Mouse (Mus musculus) forebrain, embryonic 12.5 days (tissue): ENCODE data around the gene Rnf43. TPM values are rescaled to one million over a fixed set of nuclear protein-coding genes. Genes with fewer than 3 reads are reported as not detected.

ENCODE experiments used
- ATAC-seq: fragments of 200-750 bp; cut with Nextera tagmentation; 2 replicates; pipeline ENCODE4 v1.8.0; 2017; ENCODE audit warnings: moderate TSS enrichment; ENCODE audit not compliant: low FRiP score
- H3K27ac ChIP-seq: fragments of 300-500 bp; sonication (generic); 2 replicates; pipeline ENCODE4 v1.5.1; 2016; ENCODE audit warnings: mild to moderate bottlenecking
- H3K27me3 ChIP-seq: fragments of 300-500 bp; sonication (generic); 2 replicates; pipeline ENCODE4 v1.6.1; 2016; ENCODE audit warnings: mild to moderate bottlenecking
- H3K36me3 ChIP-seq: fragments of 300-500 bp; sonication (generic); replicated peaks from 2 replicates; pipeline ENCODE4 v1.6.1; 2016; ENCODE audit warnings: mild to moderate bottlenecking
- H3K4me1 ChIP-seq: fragments of 300-500 bp; sonication (generic); 2 replicates; pipeline ENCODE4 v1.6.1; 2016
- H3K4me2 ChIP-seq: fragments of 300-500 bp; sonication (generic); 2 replicates; pipeline ENCODE4 v1.6.1; 2016; ENCODE audit warnings: mild to moderate bottlenecking, moderate library complexity
- H3K4me3 ChIP-seq: fragments of 300-500 bp; sonication (generic); replicated peaks from 2 replicates; pipeline ENCODE4 v1.5.1; 2016; ENCODE audit warnings: mild to moderate bottlenecking
- H3K9ac ChIP-seq: fragments of 300-500 bp; sonication (generic); 2 replicates; pipeline ENCODE4 v1.6.1; 2016; ENCODE audit warnings: mild to moderate bottlenecking
- H3K9me3 ChIP-seq: fragments of 300-500 bp; sonication (generic); 2 replicates; pipeline ENCODE4 v1.6.1; 2016
- WGBS: fragments of 180-500 bp; shearing (Covaris S2); methylation state at CpG from one replicate; pipeline ENCODE4 v1.1.7; 2016; 5-methylcytosine and 5-hydroxymethylcytosine counted together
- polyA plus RNA-seq: library from polyadenylated mRNA; unstranded; fragments of >200 nt; fragmentation: Nextera tagmentation; extraction: Ambion mirVana; gene quantifications from 2 replicates; pipeline ENCODE4 v1.2.1, GENCODE M21; 2016

Rnf43 gene
- polyA plus RNA-seq, 1 experiment from 2014 or later, result 1.4 TPM

DNA sequence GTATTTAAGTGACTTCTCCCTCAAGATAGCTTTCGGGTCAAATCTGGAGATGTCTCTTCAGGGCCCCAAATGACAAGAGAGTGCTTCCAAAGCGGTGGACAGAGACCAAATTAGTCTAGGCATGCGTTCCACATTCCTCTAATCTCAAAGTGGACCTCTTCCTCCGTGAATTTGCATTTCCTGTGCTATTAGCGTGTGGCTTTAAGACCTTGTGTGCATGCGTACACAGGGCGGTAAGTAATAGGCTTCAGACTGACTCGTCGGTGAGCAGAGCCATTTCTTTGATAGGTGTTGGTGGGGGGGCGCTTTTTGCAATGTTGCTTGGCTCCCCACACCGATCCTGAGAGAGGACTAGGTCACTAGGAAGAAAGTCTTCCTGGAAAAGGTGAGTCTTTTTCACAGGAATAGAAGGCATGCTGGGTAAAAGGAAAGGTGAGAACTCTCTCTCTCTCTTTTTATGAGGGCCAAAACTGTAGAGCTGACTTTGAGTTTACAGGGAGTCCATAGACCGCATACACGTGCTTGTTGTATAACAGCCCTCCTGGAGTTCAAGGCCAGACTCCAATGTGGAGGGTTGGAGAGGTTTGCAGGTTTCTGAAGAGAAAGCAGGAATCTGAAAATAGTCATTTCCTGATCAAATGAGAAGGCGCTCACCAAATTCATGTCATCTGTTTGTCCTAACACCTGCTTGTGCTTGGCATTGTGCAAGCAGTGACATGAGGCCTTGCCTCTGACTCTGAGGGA, 39.5 kb downstream of the Rnf43 start:
- Histone ChIP-seq H3K27ac (no peak overlapping the region), H3K36me3 (no peaks in the 10 kb centered on the region), H3K4me2 (no peak overlapping the region), H3K4me3 (no peak overlapping the region), H3K9ac (no peak overlapping the region), H3K4me1 (peaks cover 4% of the 10 kb centered on the region; the same call in 1 of the 2 replicates), H3K9me3 (no peaks in the 10 kb centered on the region), H3K27me3 (no peaks in the 10 kb centered on the region)
- ATAC-seq, result no peak
- 85% methylated on average over 14 of the region's 14 CpGs for WGBS

DNA sequence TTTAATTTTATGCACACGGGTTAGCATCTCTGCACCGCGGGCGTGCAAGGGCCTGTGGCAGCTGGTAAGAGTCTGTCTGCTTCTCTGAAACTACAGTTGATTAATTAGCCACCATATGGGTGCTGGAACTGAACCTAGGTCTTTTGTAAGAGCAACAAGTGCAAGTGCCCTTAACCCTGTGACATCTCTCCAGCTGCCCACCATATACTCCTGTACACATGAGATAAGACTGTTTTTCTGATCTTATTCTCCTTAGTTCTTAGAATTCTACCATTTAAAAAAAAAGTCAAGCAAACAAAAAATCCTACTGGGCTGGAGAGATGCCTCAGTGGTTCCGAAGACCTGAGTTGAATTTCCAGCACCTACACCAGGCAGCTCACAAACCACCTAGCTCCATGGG, 41.1 kb downstream of the Rnf43 start:
- 90% methylated on average over 5 of the region's 5 CpGs for WGBS
- Histone ChIP-seq H3K4me1 (peaks cover 8% of the 10 kb centered on the region; the same call in 1 of the 2 replicates), H3K27me3 (peaks cover 4% of the 10 kb centered on the region; the same call in 1 of the 2 replicates), H3K4me3 (no peak overlapping the region), H3K9me3 (no peaks in the 10 kb centered on the region), H3K9ac (no peak overlapping the region), H3K36me3 (no peaks in the 10 kb centered on the region), H3K27ac (no peak overlapping the region), H3K4me2 (no peak overlapping the region)
- ATAC-seq, result no peak

DNA sequence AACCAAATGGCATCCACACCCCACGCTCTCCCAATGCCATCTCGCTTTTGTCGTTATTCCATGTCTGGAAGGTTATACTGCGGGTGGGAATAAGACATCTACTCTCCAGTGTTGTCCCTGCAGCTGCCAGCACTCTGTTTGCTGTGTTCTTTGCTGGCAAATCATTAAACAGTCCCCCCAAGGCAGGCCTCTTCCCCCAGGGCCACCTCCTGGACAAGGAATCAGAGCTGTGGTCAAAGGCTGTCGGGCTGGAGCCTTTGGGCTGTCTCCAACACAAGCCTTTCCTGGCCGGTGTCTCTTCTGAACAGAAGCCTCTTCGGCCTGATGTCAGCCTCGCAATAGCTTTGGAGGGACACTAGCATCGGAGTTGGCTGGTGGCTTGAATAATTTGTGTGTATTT, 41.8 kb downstream of the Rnf43 start:
- H3K9ac ChIP-seq, result no peak overlapping the region
- H3K4me3 ChIP-seq, result no peak overlapping the region
- H3K36me3 ChIP-seq, result no peaks in the 10 kb centered on the region
- H3K9me3 ChIP-seq, result no peaks in the 10 kb centered on the region
- peaks cover 8% of the 10 kb centered on the region; the same call in 1 of the 2 replicates for H3K4me1 ChIP-seq
- no peak overlapping the region for H3K27ac ChIP-seq
- 87% methylated on average over 9 of the region's 9 CpGs for WGBS
- peaks cover 11% of the 10 kb centered on the region for H3K27me3 ChIP-seq
- no peak overlapping the region for H3K4me2 ChIP-seq
- no peak for ATAC-seq

DNA sequence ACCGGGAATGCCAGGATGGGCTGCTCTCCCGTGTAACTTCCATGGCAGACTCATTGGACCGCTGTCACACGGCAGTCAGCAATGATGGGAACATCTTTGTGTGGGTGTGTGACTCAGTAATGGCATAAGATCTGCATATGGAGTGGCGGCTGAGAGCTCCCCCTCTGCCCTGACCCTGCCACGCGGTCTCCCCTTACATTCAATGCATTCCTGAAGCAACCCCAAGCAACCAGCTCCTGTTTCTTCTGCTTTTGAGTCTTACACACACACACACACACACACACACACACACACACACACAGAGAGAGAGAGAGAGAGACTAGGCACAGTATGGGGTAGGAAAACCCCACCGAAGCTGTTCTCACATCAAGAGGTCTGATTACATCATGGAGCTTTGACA, 45.0 kb downstream of the Rnf43 start:
- H3K36me3 ChIP-seq, result no peaks in the 10 kb centered on the region
- H3K27me3 ChIP-seq, result peaks cover 36% of the 10 kb centered on the region
- H3K4me3 ChIP-seq, result no peak overlapping the region
- no peak overlapping the region for H3K4me2 ChIP-seq
- no peak for ATAC-seq
- no peak overlapping the region for H3K27ac ChIP-seq
- no peak overlapping the region for H3K9ac ChIP-seq
- 53% methylated on average over 8 of the region's 8 CpGs for WGBS
- H3K4me1 ChIP-seq, result peaks cover 22% of the 10 kb centered on the region
- no peaks in the 10 kb centered on the region for H3K9me3 ChIP-seq

DNA sequence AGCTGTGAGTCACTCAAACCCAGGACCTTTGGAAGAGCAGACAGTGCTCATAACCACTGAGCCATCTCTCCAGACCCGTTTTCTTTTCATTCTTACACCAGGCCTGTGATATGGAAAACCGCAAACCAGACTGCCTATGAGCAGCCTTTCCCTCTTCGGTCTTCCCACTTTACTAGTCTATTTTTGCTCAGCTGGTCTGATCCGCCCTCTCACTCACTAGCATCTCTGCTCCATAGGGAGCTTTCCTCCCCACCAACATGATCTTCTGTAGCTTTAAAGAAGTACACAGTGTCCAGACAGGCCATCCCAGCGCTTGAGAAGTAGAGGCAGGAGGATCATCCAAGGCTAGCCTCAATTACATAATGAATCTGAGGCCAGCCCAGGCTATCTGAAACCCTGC, 46.5 kb downstream of the Rnf43 start:
- no peak overlapping the region for H3K4me2 ChIP-seq
- no peak overlapping the region for H3K4me3 ChIP-seq
- 80% methylated on average over 5 of the region's 5 CpGs for WGBS
- no peaks in the 10 kb centered on the region for H3K9me3 ChIP-seq
- no peak overlapping the region for H3K9ac ChIP-seq
- H3K27ac ChIP-seq, result no peak overlapping the region
- H3K27me3 ChIP-seq, result peaks cover 37% of the 10 kb centered on the region
- no peak for ATAC-seq
- peaks cover 22% of the 10 kb centered on the region for H3K4me1 ChIP-seq
- H3K36me3 ChIP-seq, result no peaks in the 10 kb centered on the region

DNA sequence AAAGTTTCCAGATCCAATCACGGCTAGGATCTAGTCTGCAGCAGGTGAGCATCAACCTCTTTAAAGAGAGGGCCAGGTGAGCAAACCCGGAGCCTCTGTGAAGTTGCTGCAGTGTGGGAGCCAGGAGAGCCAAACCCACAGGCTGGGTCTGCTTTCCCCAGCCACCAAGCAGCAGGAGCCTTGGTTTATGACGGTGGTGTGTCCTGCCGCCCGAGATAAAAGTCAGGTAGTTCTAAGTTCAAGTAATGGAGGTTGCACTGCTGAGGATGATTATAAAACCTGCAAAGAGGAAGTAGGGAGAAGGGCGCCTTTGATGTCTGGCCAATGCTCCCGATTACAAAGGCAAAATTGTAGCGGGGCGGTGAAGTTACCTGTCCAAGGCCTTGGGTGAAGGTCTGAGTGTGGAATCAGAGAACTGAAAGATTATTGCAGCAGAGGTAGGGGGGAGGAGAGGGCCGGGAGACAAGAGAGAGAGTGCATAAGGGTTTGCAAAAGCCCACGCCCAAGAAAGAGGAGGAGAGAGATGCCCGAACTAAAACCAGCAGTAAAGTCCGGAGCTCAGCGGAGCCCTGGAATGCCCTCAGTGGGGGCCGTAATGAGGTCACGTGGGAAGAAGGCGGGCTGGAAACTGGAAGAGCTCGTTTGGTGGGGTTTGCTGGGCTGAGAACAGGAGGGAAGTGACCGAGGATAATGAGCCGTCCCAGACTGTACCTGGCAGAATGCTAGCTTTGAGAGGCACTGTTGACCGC, 47.2 kb downstream of the Rnf43 start:
- Histone ChIP-seq H3K9me3 (no peaks in the 10 kb centered on the region), H3K4me3 (peak overlapping the region; percentile 3; the same call in 1 of the 2 replicates), H3K27ac (no peak overlapping the region), H3K36me3 (no peaks in the 10 kb centered on the region), H3K4me1 (peaks cover 20% of the 10 kb centered on the region), H3K27me3 (peaks cover 37% of the 10 kb centered on the region), H3K4me2 (peak overlapping the region; percentile 39), H3K9ac (0 out of 2 replicates have a peak overlapping the region, but pooled peaks have one; percentile 9)
- WGBS, result 10% methylated on average over 21 of the region's 21 CpGs
- no peak for ATAC-seq

DNA sequence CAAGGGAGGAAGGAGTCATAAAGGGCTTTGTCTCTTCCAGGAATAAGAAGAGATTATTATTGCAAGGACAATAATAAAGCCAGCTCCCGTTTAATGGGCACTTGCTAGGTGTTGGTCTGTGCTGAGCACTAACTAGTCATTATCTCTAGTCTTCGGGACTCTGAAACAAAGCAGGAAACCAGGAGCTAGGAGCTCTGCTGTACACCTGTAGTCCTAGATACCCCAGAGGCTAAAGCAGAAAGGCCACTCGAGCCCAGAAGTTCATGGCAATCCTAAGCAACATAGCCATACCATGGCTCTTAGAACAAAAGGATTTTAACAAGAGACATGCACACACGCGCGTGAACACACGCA, 47.7 kb downstream of the Rnf43 start:
- Histone ChIP-seq H3K27ac (no peak overlapping the region), H3K4me3 (0 out of 2 replicates have a peak overlapping the region, but pooled peaks have one; percentile 3), H3K36me3 (no peaks in the 10 kb centered on the region), H3K4me1 (peaks cover 18% of the 10 kb centered on the region), H3K9me3 (no peaks in the 10 kb centered on the region), H3K27me3 (peaks cover 37% of the 10 kb centered on the region), H3K9ac (0 out of 2 replicates have a peak overlapping the region, but pooled peaks have one; percentile 9), H3K4me2 (peak overlapping the region; percentile 39)
- 50% methylated on average over 7 of the region's 7 CpGs for WGBS
- no peak for ATAC-seq

DNA sequence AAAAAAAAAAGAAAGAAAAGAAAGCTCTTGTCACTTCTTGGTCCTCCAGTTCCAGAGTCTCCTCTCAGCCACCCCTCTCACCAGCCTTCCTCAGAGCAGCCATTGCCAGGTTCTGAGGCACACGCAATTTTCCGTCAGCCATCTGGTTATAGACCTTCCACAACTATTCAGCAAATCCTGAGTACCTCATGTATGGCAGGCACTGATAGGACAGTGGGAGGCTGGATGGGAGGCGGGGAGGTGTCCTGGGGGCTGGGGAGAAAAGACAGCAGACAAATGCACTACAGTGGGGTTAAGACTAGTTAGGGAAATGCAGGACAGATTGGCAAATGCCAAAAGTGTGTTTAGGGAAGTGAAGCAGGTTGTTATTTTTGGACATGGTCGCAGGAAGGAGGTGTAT, 49.7 kb downstream of the Rnf43 start:
- Histone ChIP-seq H3K27me3 (peaks cover 37% of the 10 kb centered on the region), H3K36me3 (no peaks in the 10 kb centered on the region), H3K9ac (no peak overlapping the region), H3K4me2 (no peak overlapping the region), H3K4me3 (no peak overlapping the region), H3K9me3 (no peaks in the 10 kb centered on the region), H3K4me1 (peaks cover 18% of the 10 kb centered on the region), H3K27ac (no peak overlapping the region)
- no peak for ATAC-seq
- WGBS, result 85% methylated on average over 4 of the region's 4 CpGs

DNA sequence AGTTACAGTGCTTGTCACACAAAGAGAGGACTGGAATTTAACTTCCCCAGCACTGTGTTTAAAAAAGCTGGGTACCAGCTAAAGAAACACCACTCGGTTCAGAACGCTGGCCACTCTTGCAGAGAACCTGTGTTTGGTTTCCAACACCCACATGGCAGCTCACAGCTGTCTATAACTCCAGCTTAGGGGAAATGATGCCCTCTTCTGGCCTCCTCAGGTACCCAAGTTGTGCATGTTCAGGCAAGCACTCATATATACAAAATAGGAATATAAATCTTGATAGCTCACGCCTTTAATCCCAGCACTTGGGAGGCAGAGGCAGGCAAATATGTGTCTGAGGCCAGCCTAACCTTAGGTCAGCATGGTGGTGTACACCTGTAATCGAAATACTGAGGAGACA, 53.5 kb downstream of the Rnf43 start:
- Histone ChIP-seq H3K9ac (no peak overlapping the region), H3K4me3 (no peak overlapping the region), H3K4me1 (peaks cover 6% of the 10 kb centered on the region), H3K4me2 (no peak overlapping the region), H3K27ac (no peak overlapping the region), H3K36me3 (no peaks in the 10 kb centered on the region), H3K9me3 (no peaks in the 10 kb centered on the region), H3K27me3 (peaks cover 11% of the 10 kb centered on the region; the same call in 1 of the 2 replicates)
- no peak for ATAC-seq
- WGBS, result 81% methylated on average over 4 of the region's 4 CpGs

DNA sequence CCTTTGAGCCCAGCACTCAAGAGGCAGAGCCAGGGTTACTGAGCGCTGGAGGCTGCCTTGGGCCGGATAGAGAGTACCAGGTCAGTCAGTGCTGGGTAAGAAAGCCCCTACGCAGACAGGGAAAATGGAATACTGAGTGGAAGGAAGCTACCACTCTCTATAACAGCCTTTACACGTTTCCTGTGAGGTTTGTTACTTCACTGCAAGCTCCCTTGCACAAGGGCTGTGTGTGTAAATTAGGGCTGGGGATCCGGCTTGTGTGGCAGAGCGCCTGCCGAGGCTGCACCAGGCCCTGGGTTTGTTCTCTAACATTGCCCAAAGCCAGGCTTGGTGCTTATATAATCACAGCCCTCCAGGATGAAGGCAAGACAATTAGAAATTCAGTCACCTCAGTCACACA, 57.0 kb downstream of the Rnf43 start:
- Histone ChIP-seq H3K36me3 (no peaks in the 10 kb centered on the region), H3K9ac (no peak overlapping the region), H3K4me2 (no peak overlapping the region), H3K4me1 (peaks cover 6% of the 10 kb centered on the region), H3K27me3 (no peaks in the 10 kb centered on the region), H3K4me3 (no peak overlapping the region), H3K9me3 (no peaks in the 10 kb centered on the region), H3K27ac (no peak overlapping the region)
- WGBS, result 68% methylated on average over 7 of the region's 7 CpGs
- ATAC-seq, result no peak

DNA sequence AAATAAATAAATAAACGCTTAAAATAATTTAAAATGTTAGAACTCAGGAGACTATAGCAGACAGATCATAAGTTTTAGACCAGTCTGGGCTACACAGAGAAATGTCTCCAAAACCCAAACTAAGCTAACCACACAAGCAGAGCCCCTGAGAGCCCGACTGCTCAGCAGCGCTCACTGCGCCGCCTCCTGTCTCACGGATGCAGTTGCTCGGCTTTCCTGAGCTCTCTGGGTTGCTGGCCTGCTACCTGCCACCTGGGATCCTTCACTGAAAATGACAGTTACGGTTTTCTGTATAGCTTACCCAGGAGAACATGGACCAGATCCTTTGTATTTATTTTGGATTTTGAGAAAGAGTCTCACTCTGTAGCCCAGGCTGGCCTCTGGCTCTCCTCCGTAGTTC, 57.8 kb downstream of the Rnf43 start:
- no peak for ATAC-seq
- H3K9ac ChIP-seq, result no peak overlapping the region
- H3K4me1 ChIP-seq, result peaks cover 9% of the 10 kb centered on the region
- no peaks in the 10 kb centered on the region for H3K36me3 ChIP-seq
- H3K27me3 ChIP-seq, result no peaks in the 10 kb centered on the region
- no peaks in the 10 kb centered on the region for H3K9me3 ChIP-seq
- no peak overlapping the region for H3K4me3 ChIP-seq
- WGBS, result 46% methylated on average over 9 of the region's 9 CpGs
- H3K27ac ChIP-seq, result no peak overlapping the region
- H3K4me2 ChIP-seq, result no peak overlapping the region

DNA sequence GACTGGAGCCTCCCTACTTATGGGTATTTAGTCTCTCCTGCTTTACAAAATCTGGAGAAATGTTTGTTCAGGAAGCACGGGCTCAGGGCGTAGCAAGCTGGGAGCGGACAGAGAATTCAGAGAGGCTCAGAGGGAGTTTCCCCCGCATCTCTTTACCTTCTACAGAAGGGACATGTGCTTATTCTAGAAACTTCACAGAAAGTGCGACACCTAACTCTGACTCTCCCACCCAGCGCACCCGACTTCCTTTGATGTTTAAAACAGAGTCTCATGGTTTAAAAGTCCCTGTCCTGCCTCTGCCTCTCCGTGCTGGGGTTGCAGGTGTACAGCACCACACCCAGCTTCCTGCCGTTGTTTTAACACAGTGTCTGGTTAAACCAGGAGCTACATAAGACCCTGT, 58.3 kb downstream of the Rnf43 start:
- Histone ChIP-seq H3K36me3 (no peaks in the 10 kb centered on the region), H3K27me3 (no peaks in the 10 kb centered on the region), H3K27ac (no peak overlapping the region), H3K4me1 (peaks cover 14% of the 10 kb centered on the region), H3K9ac (no peak overlapping the region), H3K9me3 (no peaks in the 10 kb centered on the region), H3K4me2 (no peak overlapping the region), H3K4me3 (no peak overlapping the region)
- WGBS, result 81% methylated on average over 9 of the region's 9 CpGs
- no peak for ATAC-seq
